Mouse (Mus musculus) neural tube, embryonic 12.5 days (tissue): ENCODE measurements around the gene Ddx5. TPM values are rescaled to one million over a fixed set of nuclear protein-coding genes. Genes with fewer than 3 reads are reported as not detected.
"Not testable (repeated sequence)": the region's sequence is repeated elsewhere in the genome, so short reads cannot be mapped to it uniquely, and the experiment has no call there.

Experiments
- ATAC-seq: fragments of 200-750 bp; cut with Nextera tagmentation; 2 replicates; pipeline ENCODE4 v1.8.0; 2017; ENCODE audit warnings: low read depth, mild to moderate bottlenecking, moderate TSS enrichment, moderate library complexity; ENCODE audit not compliant: low FRiP score
- H3K27ac ChIP-seq: fragments of 300-500 bp; sonication (generic); 2 replicates; pipeline ENCODE4 v1.5.1; 2016
- H3K27me3 ChIP-seq: fragments of 300-500 bp; sonication (generic); replicated peaks from 2 replicates; pipeline ENCODE4 v1.6.1; 2016; ENCODE audit warnings: mild to moderate bottlenecking
- H3K36me3 ChIP-seq: fragments of 300-500 bp; sonication (generic); 2 replicates; pipeline ENCODE4 v1.6.1; 2016; ENCODE audit warnings: mild to moderate bottlenecking
- H3K4me1 ChIP-seq: fragments of 300-500 bp; sonication (generic); 2 replicates; pipeline ENCODE4 v1.6.1; 2016
- H3K4me2 ChIP-seq: fragments of 300-500 bp; sonication (generic); replicated peaks from 2 replicates; pipeline ENCODE4 v1.6.1; 2016; ENCODE audit warnings: mild to moderate bottlenecking
- H3K4me3 ChIP-seq: fragments of 300-500 bp; sonication (generic); 2 replicates; pipeline ENCODE4 v1.5.1; 2016
- H3K9ac ChIP-seq: fragments of 300-500 bp; sonication (generic); 2 replicates; pipeline ENCODE4 v1.6.1; 2016; ENCODE audit warnings: mild to moderate bottlenecking
- H3K9me3 ChIP-seq: fragments of 300-500 bp; sonication (generic); 2 replicates; pipeline ENCODE4 v1.6.1; 2016; ENCODE audit warnings: mild to moderate bottlenecking
- WGBS: fragments of 180-500 bp; shearing (Covaris S2); methylation state at CpG from one replicate; pipeline ENCODE4 v1.1.7; 2016; 5-methylcytosine and 5-hydroxymethylcytosine counted together
- polyA plus RNA-seq: library from polyadenylated mRNA; unstranded; fragments of >200 nt; fragmentation: Nextera tagmentation; extraction: Ambion mirVana; gene quantifications from 2 replicates; pipeline ENCODE4 v1.2.1, GENCODE M21; 2016

Ddx5 gene
- polyA plus RNA-seq, 1 experiment from 2014 or later: 465 TPM

DNA sequence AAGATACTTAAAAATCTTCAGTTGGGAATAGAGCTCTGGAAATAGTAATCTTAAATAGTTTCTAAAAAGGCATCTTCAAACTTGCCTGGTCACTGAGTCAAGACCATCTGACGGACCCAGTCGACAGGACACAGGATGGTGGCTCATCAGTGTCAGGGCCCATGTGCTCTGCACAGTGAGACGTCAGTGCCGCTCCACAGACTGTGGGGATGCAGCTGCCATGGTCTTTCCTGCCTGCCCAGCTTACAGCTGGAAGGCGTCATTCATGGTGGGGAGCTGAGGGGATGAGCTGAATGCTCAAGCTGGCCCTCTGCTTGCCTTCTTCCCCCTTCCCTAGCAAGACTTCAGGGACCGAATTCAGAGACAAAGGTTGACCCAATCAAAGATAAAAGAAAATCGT, 27.3 kb upstream of the Ddx5 start:
- H3K36me3 ChIP-seq: peaks cover 82% of the 10 kb centered on the region
- no peak overlapping the region for H3K4me3 ChIP-seq
- H3K4me1 ChIP-seq: no peaks in the 10 kb centered on the region
- H3K27me3 ChIP-seq: no peaks in the 10 kb centered on the region
- H3K9ac ChIP-seq: no peak overlapping the region
- no peak overlapping the region for H3K4me2 ChIP-seq
- ATAC-seq: no peak
- no peaks in the 10 kb centered on the region for H3K9me3 ChIP-seq
- no peak overlapping the region for H3K27ac ChIP-seq
- 88% methylated on average over 7 of the region's 7 CpGs for WGBS

DNA sequence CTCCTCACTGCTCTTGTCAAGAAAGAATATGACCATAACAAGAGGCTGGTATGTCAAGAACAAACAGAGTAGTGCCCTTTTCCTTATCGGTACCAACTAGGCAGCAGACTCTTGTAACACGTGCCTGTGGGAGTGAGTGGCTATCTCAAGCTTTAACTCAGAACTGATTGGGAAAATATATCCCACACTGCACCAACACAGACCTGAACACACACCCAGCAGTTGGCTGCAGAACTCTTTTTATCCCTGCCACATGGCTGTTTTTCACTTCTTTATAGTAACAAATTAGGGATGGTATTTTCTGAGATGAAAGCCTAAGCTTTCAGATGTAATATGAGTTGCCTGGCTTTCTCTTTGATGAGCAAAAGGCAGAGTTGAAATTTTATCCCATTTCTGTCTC, 26.8 kb upstream of the Ddx5 start:
- Histone ChIP-seq H3K27ac (no peak overlapping the region), H3K9me3 (no peaks in the 10 kb centered on the region), H3K36me3 (peaks cover 81% of the 10 kb centered on the region), H3K4me2 (no peak overlapping the region), H3K4me3 (no peak overlapping the region), H3K27me3 (no peaks in the 10 kb centered on the region), H3K4me1 (no peaks in the 10 kb centered on the region), H3K9ac (no peak overlapping the region)
- 92% methylated on average over 2 of the region's 2 CpGs for WGBS
- no peak for ATAC-seq

GRCm38 (mm10) chr11:106815331-106815730, 26.3 kb upstream of the Ddx5 start:
- no peak for ATAC-seq
- Histone ChIP-seq H3K4me2 (no peak overlapping the region), H3K9me3 (no peaks in the 10 kb centered on the region), H3K4me1 (no peaks in the 10 kb centered on the region), H3K36me3 (peaks cover 81% of the 10 kb centered on the region), H3K9ac (no peak overlapping the region), H3K27ac (no peak overlapping the region), H3K4me3 (no peak overlapping the region), H3K27me3 (no peaks in the 10 kb centered on the region)
- 95% methylated on average over 2 of the region's 2 CpGs for WGBS

- peaks cover 78% of the 10 kb centered on the region for H3K36me3 ChIP-seq
- H3K4me2 ChIP-seq: no peak overlapping the region
- H3K4me3 ChIP-seq: no peak overlapping the region
- H3K9me3 ChIP-seq: no peaks in the 10 kb centered on the region
- H3K27ac ChIP-seq: no peak overlapping the region
- 84% methylated on average over 14 of the region's 14 CpGs for WGBS
- H3K4me1 ChIP-seq: no peaks in the 10 kb centered on the region
- ATAC-seq: no peak
- H3K27me3 ChIP-seq: no peaks in the 10 kb centered on the region
- H3K9ac ChIP-seq: no peak overlapping the region
Measured at GRCm38 (mm10) chr11:106814601-106815320, 25.8 kb upstream of the Ddx5 start.

GRCm38 (mm10) chr11:106812410-106813136, 23.6 kb upstream of the Ddx5 start:
- Histone ChIP-seq H3K4me3 (no peak overlapping the region), H3K4me1 (no peaks in the 10 kb centered on the region), H3K9me3 (no peaks in the 10 kb centered on the region), H3K27ac (no peak overlapping the region), H3K4me2 (no peak overlapping the region), H3K27me3 (no peaks in the 10 kb centered on the region), H3K36me3 (peaks cover 69% of the 10 kb centered on the region), H3K9ac (no peak overlapping the region)
- WGBS: 90% methylated on average over 7 of the region's 7 CpGs
- no peak for ATAC-seq

DNA sequence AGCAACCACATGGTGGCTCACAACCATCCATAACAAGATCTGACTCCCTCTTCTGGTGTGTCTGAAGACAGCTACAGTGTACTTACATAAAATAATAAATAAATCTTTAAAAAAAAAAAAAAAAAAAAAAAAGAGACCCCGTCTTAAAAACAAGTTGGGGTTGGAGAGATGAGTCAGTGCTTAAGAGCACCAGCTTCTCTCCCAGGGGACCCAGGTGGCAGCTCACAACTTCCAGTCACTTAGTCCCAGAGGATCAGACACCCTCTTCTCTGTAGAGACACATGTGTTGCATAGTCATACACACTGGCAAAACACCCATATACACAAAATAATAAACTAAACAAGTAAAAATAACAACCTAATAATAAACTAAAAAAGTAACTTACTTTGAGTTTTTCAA, 18.5 kb upstream of the Ddx5 start:
- 80% methylated on average over 1 of the region's 1 CpGs for WGBS
- H3K4me1 ChIP-seq, ATAC-seq, H3K9ac ChIP-seq, H3K27me3 ChIP-seq, H3K4me2 ChIP-seq, H3K4me3 ChIP-seq, H3K27ac ChIP-seq, H3K9me3 ChIP-seq: not testable (repeated sequence)
- H3K36me3 ChIP-seq: peaks cover 50% of the 10 kb centered on the region

GRCm38 (mm10) chr11:106802069-106802627, 13.2 kb upstream of the Ddx5 start:
- no peak overlapping the region for H3K9ac ChIP-seq
- no peak overlapping the region for H3K4me3 ChIP-seq
- no peak overlapping the region for H3K27ac ChIP-seq
- peaks cover 5% of the 10 kb centered on the region; the same call in 1 of the 2 replicates for H3K9me3 ChIP-seq
- 93% methylated on average over 10 of the region's 10 CpGs for WGBS
- ATAC-seq: no peak
- no peaks in the 10 kb centered on the region for H3K4me1 ChIP-seq
- no peaks in the 10 kb centered on the region for H3K27me3 ChIP-seq
- no peak overlapping the region for H3K4me2 ChIP-seq
- H3K36me3 ChIP-seq: peaks cover 77% of the 10 kb centered on the region

GRCm38 (mm10) chr11:106795679-106796078, 6.7 kb upstream of the Ddx5 start:
- H3K4me1 ChIP-seq: no peaks in the 10 kb centered on the region
- no peak overlapping the region for H3K4me2 ChIP-seq
- peaks cover 66% of the 10 kb centered on the region for H3K36me3 ChIP-seq
- no peak overlapping the region for H3K9ac ChIP-seq
- H3K4me3 ChIP-seq: no peak overlapping the region
- no peak overlapping the region for H3K27ac ChIP-seq
- WGBS: 72% methylated on average over 9 of the region's 9 CpGs
- no peaks in the 10 kb centered on the region for H3K27me3 ChIP-seq
- H3K9me3 ChIP-seq: peaks cover 5% of the 10 kb centered on the region; the same call in 1 of the 2 replicates
- no peak for ATAC-seq

- Histone ChIP-seq H3K27ac (no peak overlapping the region), H3K36me3 (peaks cover 50% of the 10 kb centered on the region), H3K9ac (no peak overlapping the region), H3K4me2 (no peak overlapping the region), H3K4me1 (no peaks in the 10 kb centered on the region), H3K27me3 (no peaks in the 10 kb centered on the region), H3K9me3 (peaks cover 5% of the 10 kb centered on the region; the same call in 1 of the 2 replicates), H3K4me3 (no peak overlapping the region)
- WGBS: 81% methylated on average over 4 of the region's 4 CpGs
- ATAC-seq: no peak
Measured at GRCm38 (mm10) chr11:106793846-106794245, 4.9 kb upstream of the Ddx5 start.

GRCm38 (mm10) chr11:106789649-106790048, 664 bp upstream of the Ddx5 start:
- Histone ChIP-seq H3K4me2 (peak overlapping the region; percentile 75), H3K36me3 (peaks cover 35% of the 10 kb centered on the region), H3K27me3 (no peaks in the 10 kb centered on the region), H3K4me3 (peak overlapping the region; percentile 91), H3K9ac (peak overlapping the region; percentile 99), H3K9me3 (no peaks in the 10 kb centered on the region), H3K27ac (peak overlapping the region; percentile 97), H3K4me1 (peaks cover 11% of the 10 kb centered on the region)
- under 1% methylated on average over 6 of the region's 6 CpGs for WGBS
- ATAC-seq: no peak

DNA sequence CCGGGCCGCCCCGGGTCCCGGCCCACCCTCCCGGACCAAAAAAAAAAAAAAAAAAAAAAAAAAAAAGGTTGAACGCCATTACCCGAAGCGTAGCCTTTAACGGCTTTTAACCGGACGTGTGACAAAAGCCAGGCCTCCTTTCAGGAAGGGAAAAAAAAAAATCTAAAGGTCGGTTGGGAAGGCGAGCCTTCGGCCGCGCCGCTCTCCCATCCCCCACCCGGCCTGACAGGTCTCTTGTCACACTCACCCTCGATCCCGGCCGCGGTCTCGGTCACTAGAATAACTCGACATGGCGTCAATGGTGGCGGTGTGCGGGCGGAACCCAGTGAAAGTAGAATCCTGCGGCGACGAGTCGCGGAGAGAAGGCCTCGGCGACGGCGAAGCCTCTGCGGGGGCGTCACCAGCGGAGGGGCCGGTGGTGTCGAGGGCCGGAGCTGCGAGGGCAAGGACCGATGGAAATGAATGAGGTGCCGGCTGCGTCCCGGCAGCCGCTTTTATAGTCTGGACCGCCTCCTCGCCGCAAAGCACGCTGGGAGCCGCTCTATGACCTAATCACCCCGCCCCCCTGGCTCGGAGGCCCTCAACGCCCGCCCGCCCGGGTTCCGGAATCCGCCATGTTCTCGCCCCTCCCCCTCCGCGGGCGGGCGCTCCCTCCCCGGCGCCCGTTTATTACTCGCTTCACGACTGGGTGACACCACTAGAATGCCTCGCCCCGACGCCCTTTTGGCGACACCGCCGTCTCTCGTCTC, 785 bp downstream of the Ddx5 start:
- H3K36me3 ChIP-seq: peaks cover 41% of the 10 kb centered on the region
- ATAC-seq: peak; percentile 79
- under 1% methylated on average over 79 of the region's 79 CpGs for WGBS
- peak overlapping the region; percentile 91 for H3K4me3 ChIP-seq
- peak overlapping the region; percentile 99 for H3K9ac ChIP-seq
- H3K9me3 ChIP-seq: no peaks in the 10 kb centered on the region
- peak overlapping the region; percentile 97 for H3K27ac ChIP-seq
- H3K27me3 ChIP-seq: no peaks in the 10 kb centered on the region
- peak overlapping the region; percentile 75 for H3K4me2 ChIP-seq
- H3K4me1 ChIP-seq: peaks cover 11% of the 10 kb centered on the region
